Comparison of ENCODE assay signal across 22 mouse cellular contexts in the genomic region with DNA sequence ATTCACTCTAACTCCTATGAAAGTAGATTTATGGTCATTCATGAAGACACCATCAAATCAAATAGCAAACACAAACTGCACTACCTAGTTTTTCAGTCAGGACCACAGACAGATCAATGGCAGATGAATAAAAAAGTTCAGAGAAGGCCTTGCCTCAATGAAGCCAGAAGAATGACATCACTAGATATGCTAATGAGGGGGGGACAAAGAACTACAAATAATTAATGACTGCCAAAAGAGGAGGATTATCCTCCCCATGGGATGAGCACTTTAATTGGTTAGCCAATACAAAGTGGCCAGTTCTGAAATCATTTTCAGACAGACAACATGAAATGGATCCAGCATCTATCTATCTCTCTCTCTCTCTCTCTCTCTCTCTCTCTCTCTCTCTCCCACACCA.
DNase-seq lines count a peak whose midpoint lies in the region; ATAC-seq and TF ChIP-seq lines count a peak whose summit lies in the region.
"Had no signal": no experiment of that assay in that cellular context is flagged by ENCODE, and none has a peak within 500 bp of the region (broad histone marks: within the 10 kb centered on the region; RNA-seq: fewer than 3 reads in every experiment).

No protein-coding gene starts in this region.

- no peak overlapping the region for H3K27ac ChIP-seq in forebrain, embryonic 11.5 days (ENCODE audit: low read depth, low read length)
- H3K27ac ChIP-seq in forebrain, embryonic 13.5 days: no peak overlapping the region
- H3K27ac ChIP-seq in hindbrain, postnatal 0 days: no peak overlapping the region
- no peak overlapping the region for H3K27ac ChIP-seq in hindbrain, embryonic 12.5 days
- H3K27ac ChIP-seq in midbrain, embryonic 14.5 days (replicated peaks; ENCODE audit: low read depth, low read length): no peak overlapping the region
- no peak overlapping the region for H3K27ac ChIP-seq in midbrain, embryonic 10.5 days (replicated peaks)
- H3K27ac ChIP-seq: heart, adult 2 months; heart, embryonic 10.5 days; heart, embryonic 13.5 days; hindbrain, embryonic 15.5 days had no signal

- H3K9ac ChIP-seq in forebrain, embryonic 11.5 days (ENCODE audit: low read length): no peak overlapping the region
- H3K9ac ChIP-seq in forebrain, embryonic 13.5 days: no peak overlapping the region
- no peak overlapping the region for H3K9ac ChIP-seq in hindbrain, postnatal 0 days (replicated peaks; ENCODE audit: low read length)
- no peak overlapping the region for H3K9ac ChIP-seq in hindbrain, embryonic 12.5 days
- H3K9ac ChIP-seq in midbrain, embryonic 14.5 days (replicated peaks; ENCODE audit: low read length): no peak overlapping the region
- H3K9ac ChIP-seq: forebrain, embryonic 15.5 days; heart, embryonic 13.5 days; hindbrain, embryonic 15.5 days had no signal

- no peaks in the 10 kb centered on the region for H3K4me1 ChIP-seq in forebrain, embryonic 11.5 days (replicated peaks; ENCODE audit: control insufficient read depth, insufficient read depth, low read length)
- H3K4me1 ChIP-seq in forebrain, embryonic 13.5 days: peaks cover 9% of the 10 kb centered on the region
- no peaks in the 10 kb centered on the region for H3K4me1 ChIP-seq in hindbrain, postnatal 0 days (ENCODE audit: insufficient read depth, low read length)
- no peaks in the 10 kb centered on the region for H3K4me1 ChIP-seq in hindbrain, embryonic 12.5 days
- no peaks in the 10 kb centered on the region for H3K4me1 ChIP-seq in midbrain, embryonic 14.5 days (ENCODE audit: control insufficient read depth, insufficient read depth, low read length)
- H3K4me1 ChIP-seq in midbrain, embryonic 10.5 days: no peaks in the 10 kb centered on the region
- H3K4me1 ChIP-seq: heart, embryonic 10.5 days; heart, embryonic 13.5 days; hindbrain, embryonic 15.5 days had no signal

- no peaks in the 10 kb centered on the region for H3K36me3 ChIP-seq in forebrain, embryonic 11.5 days (ENCODE audit: control insufficient read depth, insufficient read depth, low read length)
- no peaks in the 10 kb centered on the region for H3K36me3 ChIP-seq in forebrain, embryonic 13.5 days (ENCODE audit: poor library complexity, severe bottlenecking)
- no peaks in the 10 kb centered on the region for H3K36me3 ChIP-seq in hindbrain, postnatal 0 days (ENCODE audit: insufficient read depth, low read length)
- no peaks in the 10 kb centered on the region for H3K36me3 ChIP-seq in hindbrain, embryonic 12.5 days
- no peaks in the 10 kb centered on the region for H3K36me3 ChIP-seq in midbrain, embryonic 14.5 days (ENCODE audit: control insufficient read depth, insufficient read depth, low read length)
- no peaks in the 10 kb centered on the region for H3K36me3 ChIP-seq in midbrain, embryonic 10.5 days
- H3K36me3 ChIP-seq: forebrain, embryonic 15.5 days; heart, embryonic 10.5 days; heart, embryonic 13.5 days; hindbrain, embryonic 15.5 days had no signal

- no peak overlapping the region for H3K4me2 ChIP-seq in forebrain, embryonic 11.5 days (ENCODE audit: low read depth, low read length, severe bottlenecking)
- no peak overlapping the region for H3K4me2 ChIP-seq in forebrain, embryonic 13.5 days
- no peak overlapping the region for H3K4me2 ChIP-seq in hindbrain, postnatal 0 days (ENCODE audit: low read depth, low read length)
- H3K4me2 ChIP-seq in hindbrain, embryonic 12.5 days (replicated peaks): no peak overlapping the region
- no peak overlapping the region for H3K4me2 ChIP-seq in midbrain, embryonic 14.5 days (ENCODE audit: low read length)
- H3K4me2 ChIP-seq: forebrain, embryonic 15.5 days; heart, embryonic 13.5 days; hindbrain, embryonic 15.5 days had no signal

- TF ChIP-seq POLR2A in brain, embryonic 14.5 days (IDR thresholded peaks at IDR 0.05; ENCODE audit: borderline replicate concordance, extremely low read depth, insufficient read depth, insufficient read length, poor library complexity, severe bottlenecking): no peak

- no peak overlapping the region for H3K4me3 ChIP-seq in forebrain, embryonic 11.5 days (ENCODE audit: low read depth, low read length)
- no peak overlapping the region for H3K4me3 ChIP-seq in forebrain, embryonic 13.5 days
- no peak overlapping the region for H3K4me3 ChIP-seq in hindbrain, postnatal 0 days (ENCODE audit: low read length)
- H3K4me3 ChIP-seq in hindbrain, embryonic 12.5 days: no peak overlapping the region
- no peak overlapping the region for H3K4me3 ChIP-seq in midbrain, embryonic 14.5 days (replicated peaks; ENCODE audit: low read depth, low read length)
- no peak overlapping the region for H3K4me3 ChIP-seq in midbrain, embryonic 10.5 days
- H3K4me3 ChIP-seq: forebrain, embryonic 15.5 days; heart, adult 2 months; heart, embryonic 10.5 days; heart, embryonic 13.5 days; hindbrain, embryonic 15.5 days had no signal

- peak; percentile 22; the same call in 1 of the 2 replicates for ATAC-seq in forebrain, embryonic 11.5 days (replicated peaks; ENCODE audit: low FRiP score)
- ATAC-seq in forebrain, embryonic 13.5 days: no peak
- ATAC-seq in hindbrain, postnatal 0 days: no peak
- no peak for ATAC-seq in hindbrain, embryonic 12.5 days (ENCODE audit: low FRiP score)
- no peak for ATAC-seq in midbrain, embryonic 14.5 days (ENCODE audit: low FRiP score, low TSS enrichment)
- ATAC-seq: activated CD4-positive, CD25-positive, alpha-beta regulatory T cell, adult 4 months had no signal

- DNase-seq in forebrain, embryonic 11.5 days (ENCODE audit: low spot score): no peak
- peak; percentile 13 for DNase-seq in hindbrain, postnatal 0 days (ENCODE audit: low spot score)
- peak; percentile 37 for DNase-seq in midbrain, embryonic 14.5 days
- DNase-seq in midbrain, embryonic 10.5 days (ENCODE audit: low spot score): no peak
- peak; percentile 53 for DNase-seq in brain, embryonic 14.5 days (ENCODE audit: low read depth)
- DNase-seq: adrenal gland, adult 8-10 months; adrenal gland, postnatal 25 days; cerebellum, adult 18-20 months; cerebellum, adult 9-10 months; cerebellum, postnatal 14 days; gastrocnemius, postnatal 10 days; gastrocnemius, postnatal 36 days; heart, adult 2 months; heart, postnatal 14 days; heart, postnatal 4 days had no signal

- no peaks in the 10 kb centered on the region for H3K27me3 ChIP-seq in forebrain, embryonic 11.5 days (ENCODE audit: control insufficient read depth, insufficient read depth, low read length)
- no peaks in the 10 kb centered on the region for H3K27me3 ChIP-seq in forebrain, embryonic 13.5 days
- H3K27me3 ChIP-seq in hindbrain, postnatal 0 days (ENCODE audit: insufficient read depth, low read length): no peaks in the 10 kb centered on the region
- no peaks in the 10 kb centered on the region for H3K27me3 ChIP-seq in hindbrain, embryonic 12.5 days
- H3K27me3 ChIP-seq in midbrain, embryonic 14.5 days (ENCODE audit: control insufficient read depth, insufficient read depth, low read length): no peaks in the 10 kb centered on the region
- no peaks in the 10 kb centered on the region for H3K27me3 ChIP-seq in midbrain, embryonic 10.5 days (ENCODE audit: low read depth, poor library complexity, severe bottlenecking)
- H3K27me3 ChIP-seq: forebrain, embryonic 15.5 days; heart, embryonic 13.5 days; hindbrain, embryonic 15.5 days had no signal

- H3K9me3 ChIP-seq in forebrain, embryonic 11.5 days (ENCODE audit: control insufficient read depth, low read length): no peaks in the 10 kb centered on the region
- H3K9me3 ChIP-seq in forebrain, embryonic 13.5 days (replicated peaks): no peaks in the 10 kb centered on the region
- no peaks in the 10 kb centered on the region for H3K9me3 ChIP-seq in hindbrain, postnatal 0 days (ENCODE audit: low read length)
- H3K9me3 ChIP-seq in hindbrain, embryonic 12.5 days (replicated peaks): no peaks in the 10 kb centered on the region
- H3K9me3 ChIP-seq in midbrain, embryonic 14.5 days (ENCODE audit: control insufficient read depth, low read length): no peaks in the 10 kb centered on the region
- H3K9me3 ChIP-seq in midbrain, embryonic 10.5 days (replicated peaks): no peaks in the 10 kb centered on the region
- H3K9me3 ChIP-seq: forebrain, embryonic 15.5 days; heart, embryonic 10.5 days; heart, embryonic 13.5 days; hindbrain, embryonic 15.5 days had no signal

- TF ChIP-seq CTCF in hindbrain, postnatal 0 days (IDR thresholded peaks at IDR 0.05; ENCODE audit: low read depth): no peak
- TF ChIP-seq CTCF in brain, embryonic 14.5 days (IDR thresholded peaks at IDR 0.05; ENCODE audit: borderline replicate concordance, extremely low read depth, insufficient read depth, insufficient read length): no peak

Comparison
In these comparisons a context has a peak if more than half of its experiments do, and no peak if none do; other contexts are left out.
1. DNase-seq: peak in hindbrain, postnatal 0 days (single experiment), midbrain, embryonic 14.5 days (single experiment) and brain, embryonic 14.5 days (single experiment); none in forebrain, embryonic 11.5 days (single experiment) and midbrain, embryonic 10.5 days (single experiment).